8 mouse cellular contexts compared by ENCODE assay signal in the genomic region with DNA sequence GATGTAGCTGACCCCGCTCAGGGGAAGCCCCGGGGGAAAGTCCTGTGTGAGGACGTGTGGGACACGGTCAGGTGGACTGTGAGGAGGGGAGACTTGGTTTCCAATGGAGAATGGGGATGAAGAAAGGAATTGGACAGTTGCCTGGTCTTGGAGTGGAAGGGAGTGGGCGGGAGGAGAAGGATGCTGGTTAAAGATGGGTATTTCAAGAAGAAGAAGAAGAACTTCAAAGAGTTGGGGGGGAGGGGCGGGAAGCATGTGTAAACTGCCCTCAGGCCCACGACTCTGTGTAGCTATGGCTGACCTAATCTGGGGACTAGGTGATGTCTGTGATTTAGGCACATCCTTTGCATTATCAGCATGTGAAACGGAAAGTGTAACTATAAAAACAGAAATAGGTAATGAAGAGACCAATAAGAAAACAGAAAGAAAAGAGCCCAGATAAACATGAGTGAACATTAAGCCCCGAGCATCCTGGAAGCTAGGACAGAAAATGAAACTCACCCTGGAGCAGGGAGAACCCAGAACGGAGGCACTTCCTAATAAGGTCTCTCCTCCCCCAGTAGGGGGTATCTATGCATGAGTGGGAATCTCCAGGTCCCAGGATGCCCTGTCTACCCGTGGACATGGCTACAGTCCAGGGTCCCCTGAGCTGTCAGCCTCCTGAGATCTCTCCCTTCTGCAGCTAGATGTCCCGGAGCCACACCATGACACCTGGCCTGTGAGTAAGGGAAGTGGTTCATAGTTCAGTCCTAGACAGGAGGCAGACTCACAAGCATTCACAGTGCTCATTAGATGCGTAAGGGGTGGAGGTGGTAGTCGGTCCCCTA. TPM values are rescaled to one million over a fixed set of nuclear protein-coding genes. Genes with fewer than 3 reads are reported as not detected.
DNase-seq lines count a peak whose midpoint lies in the region; ATAC-seq and TF ChIP-seq lines count a peak whose summit lies in the region.

No protein-coding gene starts in this region.

- no peak for ATAC-seq in lung, postnatal 0 days
- ATAC-seq in intestine, embryonic 16.5 days, result no peak; the same call in 1 of the 2 replicates
- ATAC-seq in stomach, embryonic 14.5 days (ENCODE audit: insufficient number of reproducible peaks, insufficient read depth, low FRiP score, low read depth), result peak; percentile 16; the same call in 1 of the 2 replicates

- peak overlapping the region; percentile 64 for H3K4me3 ChIP-seq in heart, adult 2 months
- H3K4me3 ChIP-seq in lung, postnatal 0 days (ENCODE audit: low read depth, low read length), result peak overlapping the region; percentile 52
- H3K4me3 ChIP-seq in intestine, embryonic 16.5 days (ENCODE audit: low read length), result peak overlapping the region; percentile 51
- H3K4me3 ChIP-seq in stomach, embryonic 14.5 days (ENCODE audit: low read depth, low read length), result peak overlapping the region; percentile 35; the same call in 1 of the 2 replicates
- H3K4me3 ChIP-seq in cerebellum, adult 2 months (replicated peaks; ENCODE audit: insufficient read depth, low read depth, low read length), result no peak overlapping the region

- no peaks in the 10 kb centered on the region for H3K9me3 ChIP-seq in lung, postnatal 0 days (ENCODE audit: low read length)
- no peaks in the 10 kb centered on the region for H3K9me3 ChIP-seq in intestine, embryonic 16.5 days (ENCODE audit: control insufficient read depth, low read length)
- no peaks in the 10 kb centered on the region for H3K9me3 ChIP-seq in stomach, embryonic 14.5 days (ENCODE audit: control insufficient read depth, low read depth, low read length)

- peaks cover 8% of the 10 kb centered on the region for H3K4me1 ChIP-seq in heart, adult 2 months (ENCODE audit: control insufficient read depth, insufficient read depth, low read length)
- no peaks in the 10 kb centered on the region; the same call in 1 of the 2 replicates for H3K4me1 ChIP-seq in lung, postnatal 0 days (ENCODE audit: insufficient read depth, low read depth, low read length)
- H3K4me1 ChIP-seq in intestine, embryonic 16.5 days (ENCODE audit: control insufficient read depth, insufficient read depth, low read length), result peaks cover 12% of the 10 kb centered on the region; the same call in 1 of the 2 replicates
- no peaks in the 10 kb centered on the region for H3K4me1 ChIP-seq in stomach, embryonic 14.5 days (ENCODE audit: control insufficient read depth, insufficient read depth, low read length)
- H3K4me1 ChIP-seq in cerebellum, adult 2 months (ENCODE audit: control insufficient read depth, insufficient read depth, low read length), result no peaks in the 10 kb centered on the region; the same call in 1 of the 2 replicates

- WGBS in heart, adult 2 months, result 40% methylated on average over 14 of the region's 14 CpGs
- WGBS in lung, postnatal 0 days, result 39% methylated on average over 14 of the region's 14 CpGs
- WGBS in intestine, embryonic 16.5 days, result 56% methylated on average over 14 of the region's 14 CpGs
- WGBS in stomach, embryonic 14.5 days, result 54% methylated on average over 14 of the region's 14 CpGs
- 63% methylated on average over 14 of the region's 14 CpGs for WGBS in cerebellum, adult 2 months

- intact Hi-C loops in heart, adult 2 months (cut with DNase I), result no loop called here
- intact Hi-C loops in heart, postnatal 10 days (cut with DNase I), result loop anchor here (5.0 kb wide), 1 partner anchor 60 kb away; no protein-coding TSS in a partner anchor

- TF ChIP-seq CTCF in heart, adult 2 months (IDR thresholded peaks at IDR 0.05), result 0 out of 2 replicates have a peak, but pooled peaks have one; percentile 20
- peak; percentile 15; the same call in 1 of the 2 replicates for TF ChIP-seq CTCF in lung, postnatal 0 days (IDR thresholded peaks at IDR 0.05)
- TF ChIP-seq CTCF in cerebellum, adult 2 months (IDR thresholded peaks at IDR 0.05; ENCODE audit: borderline replicate concordance, insufficient read depth, low read depth, low read length), result no peak

- DNase-seq in heart, adult 2 months, result peak in 1 of 2 experiments; percentile 60
- no peak for DNase-seq in heart, postnatal 10 days
- DNase-seq in lung, postnatal 0 days (ENCODE audit: low spot score), result peak; percentile 47
- no peak for DNase-seq in lung, postnatal 14 days
- no peak for DNase-seq in layer of hippocampus, postnatal 10 days (ENCODE audit: low spot score in 2 of 2)
- no peak for DNase-seq in cerebellum, adult 2 months

- peak overlapping the region; percentile 91 for H3K27ac ChIP-seq in heart, adult 2 months
- peak overlapping the region; percentile 82; the same call in 1 of the 2 replicates for H3K27ac ChIP-seq in lung, postnatal 0 days (ENCODE audit: low read length)
- no peak overlapping the region for H3K27ac ChIP-seq in intestine, embryonic 16.5 days (ENCODE audit: low read length)
- no peak overlapping the region for H3K27ac ChIP-seq in stomach, embryonic 14.5 days (ENCODE audit: low read length)
- H3K27ac ChIP-seq in cerebellum, adult 2 months (ENCODE audit: insufficient read depth, low read length), result no peak overlapping the region

- no peak for TF ChIP-seq EP300 in heart, adult 2 months (IDR thresholded peaks at IDR 0.05; ENCODE audit: insufficient read depth, low read depth, low read length)
- no peak for TF ChIP-seq EP300 in lung, postnatal 0 days (IDR thresholded peaks at IDR 0.05)

- H3K27me3 ChIP-seq in heart, adult 2 months (ENCODE audit: control insufficient read depth, insufficient read depth, low read length), result no peaks in the 10 kb centered on the region
- no peaks in the 10 kb centered on the region for H3K27me3 ChIP-seq in lung, postnatal 0 days (replicated peaks; ENCODE audit: insufficient read depth, low read length)
- no peaks in the 10 kb centered on the region for H3K27me3 ChIP-seq in intestine, embryonic 16.5 days (replicated peaks; ENCODE audit: control insufficient read depth, insufficient read depth, low read length)
- H3K27me3 ChIP-seq in stomach, embryonic 14.5 days (ENCODE audit: control insufficient read depth, insufficient read depth, low read length), result no peaks in the 10 kb centered on the region
- H3K27me3 ChIP-seq in cerebellum, adult 2 months (ENCODE audit: control insufficient read depth, insufficient read depth, low read length), result no peaks in the 10 kb centered on the region

- no peaks in the 10 kb centered on the region for H3K79me2 ChIP-seq in heart, adult 2 months (replicated peaks; ENCODE audit: control insufficient read depth, insufficient read depth, low read length)

- H3K36me3 ChIP-seq in heart, adult 2 months (ENCODE audit: control insufficient read depth, insufficient read depth, low read length), result no peaks in the 10 kb centered on the region; the same call in none of the 2 replicates
- no peaks in the 10 kb centered on the region for H3K36me3 ChIP-seq in lung, postnatal 0 days (ENCODE audit: insufficient read depth, low read length)
- H3K36me3 ChIP-seq in intestine, embryonic 16.5 days (ENCODE audit: control insufficient read depth, insufficient read depth, low read length), result no peaks in the 10 kb centered on the region
- no peaks in the 10 kb centered on the region for H3K36me3 ChIP-seq in stomach, embryonic 14.5 days (ENCODE audit: control insufficient read depth, insufficient read depth, low read length)

- peak overlapping the region; percentile 87 for H3K4me2 ChIP-seq in lung, postnatal 0 days (replicated peaks; ENCODE audit: low read depth, low read length)
- H3K4me2 ChIP-seq in intestine, embryonic 16.5 days (ENCODE audit: low read depth, low read length), result peak overlapping the region; percentile 75
- peak overlapping the region; percentile 50 for H3K4me2 ChIP-seq in stomach, embryonic 14.5 days (replicated peaks; ENCODE audit: low read depth, low read length)

- TF ChIP-seq POLR2A in heart, adult 2 months (IDR thresholded peaks at IDR 0.05; ENCODE audit: insufficient read depth, low read depth, low read length), result no peak
- no peak for TF ChIP-seq POLR2A in cerebellum, adult 2 months (IDR thresholded peaks at IDR 0.05; ENCODE audit: borderline replicate concordance, insufficient read depth, low read length)

- H3K9ac ChIP-seq in heart, adult 2 months (ENCODE audit: low read depth, low read length), result peak overlapping the region; percentile 59
- no peak overlapping the region for H3K9ac ChIP-seq in lung, postnatal 0 days (replicated peaks; ENCODE audit: low read depth)
- peak overlapping the region; percentile 65; the same call in 1 of the 2 replicates for H3K9ac ChIP-seq in intestine, embryonic 16.5 days (ENCODE audit: low read depth, low read length)
- H3K9ac ChIP-seq in stomach, embryonic 14.5 days (replicated peaks; ENCODE audit: low read depth, low read length), result no peak overlapping the region

RNA-seq across cellular contexts. Expression of gene Ccrl2, which starts 0.4 kb away (rescaled TPM):
- 10 to 100 TPM in 1 of 2 experiments, 1 to 10 TPM in 1; 7.5 to 16.3 TPM for total RNA-seq in heart, adult 2 months (2021)
- 16.0 and 20.1 TPM in 2 replicates for polyA plus RNA-seq in heart, adult 2 months (2012; rRNA removed)
- 1 to 10 TPM; 6.4 to 7.4 TPM for total RNA-seq in heart, postnatal 10 days (2021)
- polyA plus RNA-seq in lung, postnatal 0 days (2015; fragmentation: Nextera tagmentation; extraction: Ambion mirVana), result 43.5 and 49.0 TPM in 2 replicates
- polyA plus RNA-seq in intestine, embryonic 16.5 days (2015; fragmentation: Nextera tagmentation; extraction: Ambion mirVana), result 1.9 and 2.5 TPM in 2 replicates
- 1.0 and 2.2 TPM in 2 replicates for polyA plus RNA-seq in stomach, embryonic 14.5 days (2014; fragmentation: Nextera tagmentation; extraction: Ambion mirVana)
- total RNA-seq in layer of hippocampus, postnatal 10 days (2021), result 1 to 10 TPM in 1 of 2 experiments, under 1 TPM in 1; 0.69 to 1.5 TPM
- polyA plus RNA-seq in cerebellum, adult 2 months (2012; rRNA removed), result 1.1 and 2.2 TPM in 2 replicates

RNA-seq across cellular contexts. Expression of gene Ltf, which starts 38.7 kb away (rescaled TPM):
- total RNA-seq in heart, adult 2 months (2021), result not detected
- polyA plus RNA-seq in heart, adult 2 months (2012; rRNA removed), result 0.32 and 20.1 TPM in 2 replicates
- 1 to 10 TPM in 1 of 2 experiments, under 1 TPM in 1; 0.72 to 2.3 TPM for total RNA-seq in heart, postnatal 10 days (2021)
- polyA plus RNA-seq in lung, postnatal 0 days (2015; fragmentation: Nextera tagmentation; extraction: Ambion mirVana), result 11.3 and 16.1 TPM in 2 replicates
- polyA plus RNA-seq in intestine, embryonic 16.5 days (2015; fragmentation: Nextera tagmentation; extraction: Ambion mirVana), result 3.2 and 3.4 TPM in 2 replicates
- polyA plus RNA-seq in stomach, embryonic 14.5 days (2014; fragmentation: Nextera tagmentation; extraction: Ambion mirVana), result 2.2 and 3.1 TPM in 2 replicates
- total RNA-seq in layer of hippocampus, postnatal 10 days (2021), result 1 to 10 TPM in 1 of 2 experiments, not detected in 1; 2.0 TPM
- polyA plus RNA-seq in cerebellum, adult 2 months (2012; rRNA removed), result 0.49 and 1.6 TPM in 2 replicates

RNA-seq across cellular contexts. Expression of gene Lrrfip2, which starts 59.6 kb away (rescaled TPM):
- 10 to 100 TPM; 83.6 to 84.1 TPM for total RNA-seq in heart, adult 2 months (2021)
- polyA plus RNA-seq in heart, adult 2 months (2012; rRNA removed), result 33.5 and 61.2 TPM in 2 replicates
- total RNA-seq in heart, postnatal 10 days (2021), result 100 to 1,000 TPM; 105 to 108 TPM
- 47.7 and 54.2 TPM in 2 replicates for polyA plus RNA-seq in lung, postnatal 0 days (2015; fragmentation: Nextera tagmentation; extraction: Ambion mirVana)
- polyA plus RNA-seq in intestine, embryonic 16.5 days (2015; fragmentation: Nextera tagmentation; extraction: Ambion mirVana), result 38.4 and 39.4 TPM in 2 replicates
- 34.5 and 35.0 TPM in 2 replicates for polyA plus RNA-seq in stomach, embryonic 14.5 days (2014; fragmentation: Nextera tagmentation; extraction: Ambion mirVana)
- 10 to 100 TPM; 29.1 to 30.2 TPM for total RNA-seq in layer of hippocampus, postnatal 10 days (2021)
- 62.8 and 63.1 TPM in 2 replicates for polyA plus RNA-seq in cerebellum, adult 2 months (2012; rRNA removed)

Comparison
In these comparisons a context has a peak if more than half of its experiments do, and no peak if none do; other contexts are left out.
1. H3K27ac ChIP-seq: peak in heart, adult 2 months (single experiment) and lung, postnatal 0 days (single experiment); none in intestine, embryonic 16.5 days (single experiment), stomach, embryonic 14.5 days (single experiment) and cerebellum, adult 2 months (single experiment).
2. H3K9ac ChIP-seq: peak in heart, adult 2 months (single experiment) and intestine, embryonic 16.5 days (single experiment); none in lung, postnatal 0 days (single experiment) and stomach, embryonic 14.5 days (single experiment).
3. Peak in every context shown above with its lines, with median percentiles within 50 percentile points of each other: H3K4me2 ChIP-seq.